Mouse (Mus musculus): Measurements from ENCODE around the gene Klc1. TPM values are rescaled to one million over a fixed set of nuclear protein-coding genes. Genes with fewer than 3 reads are reported as not detected.

Gene Klc1
- polyA plus RNA-seq, 1 experiment from 2014 or later, result 391 TPM

DNA sequence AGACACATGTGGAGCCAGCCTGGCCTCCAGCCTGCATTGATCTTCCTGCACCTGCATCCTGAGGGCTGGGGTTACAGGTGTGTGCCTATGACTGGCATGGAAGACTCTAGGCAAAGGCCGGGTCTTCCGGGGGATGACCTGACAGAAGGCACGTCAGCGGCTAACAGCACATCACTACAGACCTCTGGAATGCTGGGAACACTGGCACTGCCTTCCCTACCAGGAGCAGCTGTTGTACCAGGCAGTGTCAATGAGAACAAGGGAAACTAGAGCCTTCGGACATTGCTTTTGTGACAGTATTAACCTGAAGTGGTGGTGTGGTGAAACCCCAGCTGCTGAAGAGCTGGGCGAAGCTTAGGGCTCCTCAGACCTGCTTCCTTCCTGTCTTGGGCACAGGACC lies 50.1 kb downstream of the Klc1 start:
- ATAC-seq (no peak), DNase-seq (ENCODE audit: low spot score) (no peak)
- 96% methylated on average over 6 of the region's 6 CpGs for WGBS
- Histone ChIP-seq H3K27me3 (replicated peaks; ENCODE audit: control insufficient read depth, insufficient read depth, low read length) (no peaks in the 10 kb centered on the region), H3K9me3 (replicated peaks; ENCODE audit: control insufficient read depth, low read length) (no peaks in the 10 kb centered on the region), H3K4me2 (ENCODE audit: low read length) (no peak overlapping the region), H3K27ac (ENCODE audit: low read depth, low read length) (no peak overlapping the region), H3K36me3 (ENCODE audit: control insufficient read depth, insufficient read depth, low read length) (peaks cover 49% of the 10 kb centered on the region), H3K4me3 (ENCODE audit: low read depth, low read length) (no peak overlapping the region), H3K9ac (ENCODE audit: low read length) (no peak overlapping the region), H3K4me1 (ENCODE audit: control insufficient read depth, insufficient read depth, low read length) (peaks cover 9% of the 10 kb centered on the region)

GRCm38 (mm10) chr12:111809762-111810161 lies 51.1 kb downstream of the Klc1 start:
- H3K27me3 ChIP-seq (replicated peaks; ENCODE audit: control insufficient read depth, insufficient read depth, low read length), result no peaks in the 10 kb centered on the region
- DNase-seq (ENCODE audit: low spot score), result peak; percentile 75
- H3K9me3 ChIP-seq (replicated peaks; ENCODE audit: control insufficient read depth, low read length), result no peaks in the 10 kb centered on the region
- H3K27ac ChIP-seq (ENCODE audit: low read depth, low read length), result peak overlapping the region; percentile 75
- peaks cover 11% of the 10 kb centered on the region for H3K4me1 ChIP-seq (ENCODE audit: control insufficient read depth, insufficient read depth, low read length)
- peaks cover 41% of the 10 kb centered on the region for H3K36me3 ChIP-seq (ENCODE audit: control insufficient read depth, insufficient read depth, low read length)
- 4% methylated on average over 9 of the region's 9 CpGs for WGBS
- peak; percentile 16 for ATAC-seq
- H3K9ac ChIP-seq (ENCODE audit: low read length), result peak overlapping the region; percentile 21; the same call in 1 of the 2 replicates
- H3K4me2 ChIP-seq (ENCODE audit: low read length), result no peak overlapping the region
- H3K4me3 ChIP-seq (ENCODE audit: low read depth, low read length), result no peak overlapping the region

- H3K27me3 ChIP-seq (replicated peaks; ENCODE audit: control insufficient read depth, insufficient read depth, low read length), result no peaks in the 10 kb centered on the region
- H3K9me3 ChIP-seq (replicated peaks; ENCODE audit: control insufficient read depth, low read length), result no peaks in the 10 kb centered on the region
- H3K36me3 ChIP-seq (ENCODE audit: control insufficient read depth, insufficient read depth, low read length), result peaks cover 18% of the 10 kb centered on the region
- peaks cover 19% of the 10 kb centered on the region for H3K4me1 ChIP-seq (ENCODE audit: control insufficient read depth, insufficient read depth, low read length)
- H3K27ac ChIP-seq (ENCODE audit: low read depth, low read length), result no peak overlapping the region
- ATAC-seq (no peak), DNase-seq (ENCODE audit: low spot score) (no peak)
- H3K4me2 ChIP-seq (ENCODE audit: low read length), result no peak overlapping the region
- WGBS, result 92% methylated on average over 12 of the region's 13 CpGs
- H3K9ac ChIP-seq (ENCODE audit: low read length), result no peak overlapping the region
- H3K4me3 ChIP-seq (ENCODE audit: low read depth, low read length), result no peak overlapping the region
These were observed 53.4 kb downstream of the Klc1 start for GRCm38 (mm10) chr12:111812075-111812474.

DNA sequence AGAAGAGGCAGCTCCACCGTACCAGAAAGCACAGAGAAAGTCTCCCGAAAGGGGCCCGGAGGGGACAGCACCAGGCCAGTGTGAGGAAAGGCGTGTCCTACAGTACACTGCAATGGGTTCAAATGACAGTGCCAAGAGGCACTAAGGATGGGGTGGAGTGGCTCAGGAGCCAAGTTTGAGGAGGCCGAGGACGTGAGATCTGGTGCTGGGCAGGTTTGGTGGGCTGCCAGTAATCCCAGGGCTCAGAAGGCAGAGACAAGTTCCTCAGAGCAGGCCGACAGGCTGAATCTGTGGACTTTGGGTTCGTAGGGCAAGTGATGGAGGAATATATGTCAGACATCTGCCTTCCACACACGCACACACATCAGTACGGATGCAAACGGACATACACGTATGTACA lies 54.0 kb downstream of the Klc1 start:
- no peak for ATAC-seq

GRCm38 (mm10) chr12:111813111-111813765 lies 54.6 kb downstream of the Klc1 start:
- Histone ChIP-seq H3K36me3 (ENCODE audit: control insufficient read depth, insufficient read depth, low read length) (peaks cover 9% of the 10 kb centered on the region), H3K4me1 (ENCODE audit: control insufficient read depth, insufficient read depth, low read length) (peaks cover 19% of the 10 kb centered on the region), H3K27ac (ENCODE audit: low read depth, low read length) (no peak overlapping the region), H3K9me3 (replicated peaks; ENCODE audit: control insufficient read depth, low read length) (no peaks in the 10 kb centered on the region), H3K4me2 (ENCODE audit: low read length) (peak overlapping the region; percentile 69), H3K4me3 (ENCODE audit: low read depth, low read length) (peak overlapping the region; percentile 53), H3K27me3 (replicated peaks; ENCODE audit: control insufficient read depth, insufficient read depth, low read length) (no peaks in the 10 kb centered on the region), H3K9ac (ENCODE audit: low read length) (peak overlapping the region; percentile 62)
- ATAC-seq (peak; percentile 0; the same call in 1 of the 2 replicates), DNase-seq (ENCODE audit: low spot score) (peak; percentile 13)
- 2% methylated on average over 27 of the region's 27 CpGs for WGBS

More for the DNA sequence above, 54.0 kb downstream of the Klc1 start:
- Histone ChIP-seq H3K4me3 (ENCODE audit: low read depth, low read length) (peak overlapping the region; percentile 53), H3K4me2 (ENCODE audit: low read length) (peak overlapping the region; percentile 69), H3K9me3 (replicated peaks; ENCODE audit: control insufficient read depth, low read length) (no peaks in the 10 kb centered on the region), H3K9ac (ENCODE audit: low read length) (no peak overlapping the region), H3K36me3 (ENCODE audit: control insufficient read depth, insufficient read depth, low read length) (peaks cover 15% of the 10 kb centered on the region), H3K27me3 (replicated peaks; ENCODE audit: control insufficient read depth, insufficient read depth, low read length) (no peaks in the 10 kb centered on the region), H3K27ac (ENCODE audit: low read depth, low read length) (no peak overlapping the region), H3K4me1 (ENCODE audit: control insufficient read depth, insufficient read depth, low read length) (peaks cover 19% of the 10 kb centered on the region)
- DNase-seq (ENCODE audit: low spot score), result no peak
- WGBS, result 70% methylated on average over 12 of the region's 12 CpGs

DNA sequence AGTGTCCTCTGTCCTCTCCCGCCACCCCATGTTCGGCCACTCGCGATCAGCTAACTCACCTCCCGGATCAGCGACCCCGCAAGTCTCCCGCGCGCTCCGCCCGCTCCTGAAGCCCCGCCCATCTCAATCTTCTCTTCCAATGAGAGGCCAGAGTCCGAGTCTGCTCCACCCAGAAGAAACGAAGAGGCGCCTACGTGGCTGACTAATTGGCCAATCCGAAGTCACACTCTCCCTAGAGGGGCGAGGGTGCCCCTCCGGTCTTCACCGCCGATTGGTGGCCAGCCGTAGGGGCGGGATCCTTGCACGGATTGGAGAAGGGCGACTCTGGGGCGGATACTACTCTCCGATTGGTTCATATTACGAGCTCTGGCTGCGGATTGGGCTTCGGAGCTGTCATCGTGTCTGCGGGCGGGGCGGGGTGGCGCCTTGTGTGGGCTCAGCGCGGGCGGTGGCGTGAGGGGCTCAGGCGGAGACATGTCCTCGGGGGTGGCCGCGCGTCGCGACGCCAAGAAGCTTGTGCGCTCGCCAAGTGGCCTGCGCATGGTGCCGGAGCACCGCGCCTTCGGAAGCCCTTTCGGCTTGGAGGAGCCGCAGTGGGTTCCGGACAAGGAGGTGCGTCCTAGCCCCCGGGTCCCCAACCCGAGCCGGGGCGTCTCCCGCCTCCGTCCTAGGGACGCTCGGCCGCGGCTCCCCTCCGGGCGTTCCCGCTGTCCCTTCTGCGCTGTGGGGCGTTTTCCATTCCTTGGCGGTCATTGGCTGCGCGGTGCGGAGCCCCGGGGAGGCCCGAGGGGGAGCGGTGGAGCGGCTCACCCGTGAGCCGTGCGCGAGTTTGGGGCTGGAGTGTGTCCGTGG lies 55.3 kb downstream of the Klc1 start, which contains the start of the genes Xrcc3 and Zfyve21:
Gene Xrcc3, minus strand, starts transcription at position 108 of the 852 bp plus-strand sequence.
Gene Zfyve21, plus strand, starts transcription at position 405 of the 852 bp plus-strand sequence.
- under 1% methylated on average over 86 of the region's 87 CpGs for whole genome bisulfite sequencing
- Histone ChIP-seq H3K9me3 (replicated peaks; ENCODE audit: control insufficient read depth, low read length) (no peaks in the 10 kb centered on the region), H3K36me3 (ENCODE audit: control insufficient read depth, insufficient read depth, low read length) (peaks cover 1% of the 10 kb centered on the region), H3K4me2 (ENCODE audit: low read length) (peak within 1 kb of the TSS; percentile 79), H3K27ac (ENCODE audit: low read depth, low read length) (peak within 1 kb of the TSS; percentile 72), H3K27me3 (replicated peaks; ENCODE audit: control insufficient read depth, insufficient read depth, low read length) (no peaks in the 10 kb centered on the region), H3K9ac (ENCODE audit: low read length) (peak within 1 kb of the TSS; percentile 75), H3K4me1 (ENCODE audit: control insufficient read depth, insufficient read depth, low read length) (peaks cover 19% of the 10 kb centered on the region), H3K4me3 (ENCODE audit: low read depth, low read length) (peak within 1 kb of the TSS; percentile 75)
- peak; percentile 99 for ATAC-seq
- peak; percentile 100 for DNase-seq (ENCODE audit: low spot score)

- WGBS, result 28% methylated on average over 19 of the region's 19 CpGs
- Histone ChIP-seq H3K27me3 (replicated peaks; ENCODE audit: control insufficient read depth, insufficient read depth, low read length) (no peaks in the 10 kb centered on the region), H3K9me3 (replicated peaks; ENCODE audit: control insufficient read depth, low read length) (no peaks in the 10 kb centered on the region), H3K4me3 (ENCODE audit: low read depth, low read length) (peak overlapping the region; percentile 75), H3K4me1 (ENCODE audit: control insufficient read depth, insufficient read depth, low read length) (peaks cover 16% of the 10 kb centered on the region), H3K27ac (ENCODE audit: low read depth, low read length) (no peak overlapping the region), H3K36me3 (ENCODE audit: control insufficient read depth, insufficient read depth, low read length) (no peaks in the 10 kb centered on the region), H3K4me2 (ENCODE audit: low read length) (peak overlapping the region; percentile 79), H3K9ac (ENCODE audit: low read length) (peak overlapping the region; percentile 75)
- ATAC-seq (no peak), DNase-seq (ENCODE audit: low spot score) (peak; percentile 10)
These were observed 56.4 kb downstream of the Klc1 start for GRCm38 (mm10) chr12:111814769-111815762.

GRCm38 (mm10) chr12:111816528-111816927 lies 57.9 kb downstream of the Klc1 start:
- Histone ChIP-seq H3K27ac (ENCODE audit: low read depth, low read length) (no peak overlapping the region), H3K4me3 (ENCODE audit: low read depth, low read length) (no peak overlapping the region), H3K9ac (ENCODE audit: low read length) (peak overlapping the region; percentile 8; the same call in 1 of the 2 replicates), H3K9me3 (replicated peaks; ENCODE audit: control insufficient read depth, low read length) (no peaks in the 10 kb centered on the region), H3K27me3 (replicated peaks; ENCODE audit: control insufficient read depth, insufficient read depth, low read length) (no peaks in the 10 kb centered on the region), H3K4me1 (ENCODE audit: control insufficient read depth, insufficient read depth, low read length) (peaks cover 16% of the 10 kb centered on the region), H3K4me2 (ENCODE audit: low read length) (no peak overlapping the region), H3K36me3 (ENCODE audit: control insufficient read depth, insufficient read depth, low read length) (no peaks in the 10 kb centered on the region)
- ATAC-seq (no peak), DNase-seq (ENCODE audit: low spot score) (no peak)
- WGBS, result 73% methylated on average over 13 of the region's 13 CpGs

Data from forebrain, embryonic 14.5 days (tissue).